Mouse (Mus musculus) brain, embryonic 14.5 days (tissue): ENCODE results near the gene Npas3.

ENCODE experiments used
- CTCF ChIP-seq: fragments of 200-500 bp; IDR thresholded peaks from 2 replicates; pipeline ENCODE4 v1.5.1; 2012; ENCODE audit warnings: inconsistent platforms, mild to moderate bottlenecking, moderate library complexity, borderline replicate concordance; ENCODE audit not compliant: insufficient read depth, insufficient read length; ENCODE audit errors: extremely low read depth
- POLR2A ChIP-seq: fragments of 200-500 bp; IDR thresholded peaks from 2 replicates; pipeline ENCODE4 v1.6.1; 2012; ENCODE audit warnings: mild to moderate bottlenecking, inconsistent platforms, borderline replicate concordance; ENCODE audit not compliant: poor library complexity, insufficient read depth, insufficient read length, severe bottlenecking; ENCODE audit errors: extremely low read depth

DNA sequence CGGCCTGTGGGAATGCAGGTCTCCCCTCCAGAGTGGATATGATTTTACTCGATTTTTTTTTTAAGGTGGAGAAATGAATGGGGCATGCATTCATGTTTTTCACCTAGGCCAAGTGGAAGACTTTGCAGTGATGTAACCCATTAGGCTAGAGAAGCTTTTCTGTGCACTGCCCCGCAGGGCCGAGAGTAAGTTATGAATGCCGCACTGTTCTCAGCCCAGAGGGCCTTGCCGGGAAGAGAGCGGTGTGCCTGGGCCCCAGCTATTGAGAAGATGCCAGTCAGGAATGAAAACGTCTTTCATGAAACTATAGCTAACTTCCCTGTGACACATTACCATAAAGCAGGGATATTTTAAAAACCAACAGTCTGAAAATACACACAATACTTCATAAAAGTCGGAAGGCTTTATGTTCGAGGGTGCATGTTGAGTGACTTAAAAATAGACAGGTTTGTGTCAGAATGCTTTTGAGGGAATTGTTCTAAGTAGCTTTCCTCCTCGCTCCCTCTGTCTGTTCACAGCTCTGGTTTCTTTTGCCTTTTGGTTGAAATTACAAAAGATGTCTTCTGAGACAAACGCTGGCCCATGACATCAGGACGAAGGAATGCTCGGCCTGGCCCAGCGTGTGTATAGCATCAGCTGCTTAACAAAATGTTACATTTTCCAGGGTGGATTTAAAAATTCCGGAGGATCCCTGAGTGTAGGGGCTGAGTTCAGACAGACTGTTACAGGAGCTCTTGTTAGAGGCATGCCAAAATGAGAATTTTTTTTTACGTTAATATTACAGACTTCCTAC, 44.2 kb downstream of the Npas3 start:
- TF ChIP-seq POLR2A (no peak), CTCF (no peak)
